In genomic region chr6:108426789-108427188, GRCm38 (mm10) we compare ENCODE assay signal across 8 mouse cellular contexts.
DNase-seq lines count a peak whose midpoint lies in the region; ATAC-seq and TF ChIP-seq lines count a peak whose summit lies in the region.

No protein-coding gene starts in this region.

- H3K9ac ChIP-seq in hindbrain, embryonic 12.5 days = no peak overlapping the region
- H3K9ac ChIP-seq in lung, postnatal 0 days (replicated peaks; ENCODE audit: low read depth) = no peak overlapping the region

- H3K4me1 ChIP-seq in hindbrain, embryonic 12.5 days = peaks cover 15% of the 10 kb centered on the region
- no peaks in the 10 kb centered on the region for H3K4me1 ChIP-seq in lung, postnatal 0 days (ENCODE audit: insufficient read depth, low read depth, low read length)

- peak; percentile 66; the same call in 1 of the 2 replicates for ATAC-seq in hindbrain, embryonic 12.5 days (ENCODE audit: low FRiP score)
- peak; percentile 87 for ATAC-seq in lung, postnatal 0 days

- H3K27ac ChIP-seq in hindbrain, embryonic 12.5 days = no peak overlapping the region
- H3K27ac ChIP-seq in lung, postnatal 0 days (ENCODE audit: low read length) = 0 out of 2 replicates have a peak overlapping the region, but pooled peaks have one; percentile 9

- no peak overlapping the region for H3K4me3 ChIP-seq in hindbrain, embryonic 12.5 days
- no peak overlapping the region for H3K4me3 ChIP-seq in lung, postnatal 0 days (ENCODE audit: low read depth, low read length)

- DNase-seq in MN1 (ENCODE audit: low spot score) = peak; percentile 86
- peak; percentile 94 for DNase-seq in cerebellum, adult 9-11 months
- DNase-seq in frontal cortex, postnatal 14 days (ENCODE audit: low spot score in 2 of 2) = peak; percentile 86 to 87
- DNase-seq in layer of hippocampus, postnatal 14 days (ENCODE audit: low spot score in 2 of 2) = peak; percentile 85 to 91
- DNase-seq in lung, postnatal 0 days (ENCODE audit: low spot score) = peak; percentile 95
- DNase-seq in ovary, postnatal 14 days (ENCODE audit: low spot score) = peak; percentile 81
- peak; percentile 68 for DNase-seq in thymus, postnatal 25 days

- 17% methylated on average over 10 of the region's 10 CpGs for WGBS in hindbrain, embryonic 12.5 days
- 5% methylated on average over 10 of the region's 10 CpGs for whole genome bisulfite sequencing in lung, postnatal 0 days

- peak; percentile 63 for TF ChIP-seq EP300 in lung, postnatal 0 days (IDR thresholded peaks at IDR 0.05)

- no peak overlapping the region for H3K4me2 ChIP-seq in hindbrain, embryonic 12.5 days (replicated peaks)
- 0 out of 2 replicates have a peak overlapping the region, but pooled peaks have one; percentile 19 for H3K4me2 ChIP-seq in lung, postnatal 0 days (replicated peaks; ENCODE audit: low read depth, low read length)

- peak; percentile 79 for TF ChIP-seq CTCF in lung, postnatal 0 days (IDR thresholded peaks at IDR 0.05)

- no peaks in the 10 kb centered on the region for H3K36me3 ChIP-seq in hindbrain, embryonic 12.5 days
- H3K36me3 ChIP-seq in lung, postnatal 0 days (ENCODE audit: insufficient read depth, low read length) = no peaks in the 10 kb centered on the region

- H3K27me3 ChIP-seq in hindbrain, embryonic 12.5 days = no peaks in the 10 kb centered on the region
- no peaks in the 10 kb centered on the region for H3K27me3 ChIP-seq in lung, postnatal 0 days (replicated peaks; ENCODE audit: insufficient read depth, low read length)

- no peaks in the 10 kb centered on the region for H3K9me3 ChIP-seq in hindbrain, embryonic 12.5 days (replicated peaks)
- no peaks in the 10 kb centered on the region for H3K9me3 ChIP-seq in lung, postnatal 0 days (ENCODE audit: low read length)
